Mouse (Mus musculus): ENCODE results near the gene Fstl5.
"Not testable (repeated sequence)": the region's sequence is repeated elsewhere in the genome, so short reads cannot be mapped to it uniquely, and the experiment has no call there.

Gene Fstl5

GRCm38 (mm10) chr3:76074060-76074707, at the start of gene Fstl5:
TSS of gene Fstl5 (plus strand) at chr3:76074270.
- peak; percentile 21 for DNase-seq

GRCm38 (mm10) chr3:76025523-76025922, 48.5 kb upstream of the Fstl5 start:
- no peak for DNase-seq

- DNase-seq: no peak
Measured at GRCm38 (mm10) chr3:76051124-76051523, 22.9 kb upstream of the Fstl5 start.

- DNase-seq: no peak
Measured at GRCm38 (mm10) chr3:76061996-76062395, 12.1 kb upstream of the Fstl5 start.

GRCm38 (mm10) chr3:76067920-76068319, 6.2 kb upstream of the Fstl5 start:
- no peak for DNase-seq

GRCm38 (mm10) chr3:76072826-76073225, 1.2 kb upstream of the Fstl5 start:
- no peak for DNase-seq

- no peak for DNase-seq
Measured at GRCm38 (mm10) chr3:76140445-76140844, 66.4 kb downstream of the Fstl5 start.

- no peak for DNase-seq
Measured at GRCm38 (mm10) chr3:76147846-76148245, 73.8 kb downstream of the Fstl5 start.

GRCm38 (mm10) chr3:76238834-76239233, 164.8 kb downstream of the Fstl5 start:
- no peak for DNase-seq

- DNase-seq: no peak
Measured at GRCm38 (mm10) chr3:76251385-76251784, 177.3 kb downstream of the Fstl5 start.

- no peak for DNase-seq
Measured at GRCm38 (mm10) chr3:76292993-76293392, 218.9 kb downstream of the Fstl5 start.

- DNase-seq: no peak
Measured at GRCm38 (mm10) chr3:76294394-76294793, 220.3 kb downstream of the Fstl5 start.

- DNase-seq: no peak
Measured at GRCm38 (mm10) chr3:76301026-76301773, 227.1 kb downstream of the Fstl5 start.

- DNase-seq: no peak
Measured at GRCm38 (mm10) chr3:76316991-76317390, 242.9 kb downstream of the Fstl5 start.

GRCm38 (mm10) chr3:76319531-76319930, 245.5 kb downstream of the Fstl5 start:
- DNase-seq: no peak

- no peak for DNase-seq
Measured at GRCm38 (mm10) chr3:76322431-76322830, 248.4 kb downstream of the Fstl5 start.

GRCm38 (mm10) chr3:76336922-76337321, 262.9 kb downstream of the Fstl5 start:
- DNase-seq: no peak

- DNase-seq: no peak
Measured at GRCm38 (mm10) chr3:76367000-76367399, 292.9 kb downstream of the Fstl5 start.

GRCm38 (mm10) chr3:76369910-76370309, 295.8 kb downstream of the Fstl5 start:
- DNase-seq: no peak

GRCm38 (mm10) chr3:76428775-76429372, 354.8 kb downstream of the Fstl5 start:
- DNase-seq: no peak

GRCm38 (mm10) chr3:76467229-76467874, 393.3 kb downstream of the Fstl5 start:
- DNase-seq: no peak

GRCm38 (mm10) chr3:76468147-76468546, 394.1 kb downstream of the Fstl5 start:
- DNase-seq: no peak

GRCm38 (mm10) chr3:76507891-76508290, 433.8 kb downstream of the Fstl5 start:
- DNase-seq: not testable (repeated sequence)

- DNase-seq: no peak
Measured at GRCm38 (mm10) chr3:76508811-76509210, 434.7 kb downstream of the Fstl5 start.

Data from kidney, adult 18-20 months (tissue).